Mouse (Mus musculus) midbrain, postnatal 0 days (tissue): ENCODE results near the gene Xpnpep1. TPM values are rescaled to one million over a fixed set of nuclear protein-coding genes. Genes with fewer than 3 reads are reported as not detected.

Source experiments
- ATAC-seq: fragments of 200-750 bp; cut with Nextera tagmentation; 2 replicates; pipeline ENCODE4 v1.8.0; 2017; ENCODE audit warnings: moderate number of reproducible peaks, mild to moderate bottlenecking, moderate TSS enrichment, moderate library complexity; ENCODE audit not compliant: low FRiP score
- DNase-seq: peaks from one replicate; pipeline ENCODE4 v3.0.0-alpha.2; 2015; ENCODE audit warnings: low spot score
- H3K27ac ChIP-seq: fragments of 300-500 bp; sonication (generic); 2 replicates; pipeline ENCODE4 v1.5.1; 2014; ENCODE audit warnings: low read depth, mild to moderate bottlenecking, low read length, mixed read lengths
- H3K27me3 ChIP-seq: fragments of 300-500 bp; sonication (generic); 2 replicates; pipeline ENCODE4 v1.6.1; 2014; ENCODE audit warnings: low read length, control low read depth, mixed read lengths; ENCODE audit not compliant: insufficient read depth
- H3K36me3 ChIP-seq: fragments of 300-500 bp; sonication (generic); 2 replicates; pipeline ENCODE4 v1.6.1; 2014; ENCODE audit warnings: low read length, control low read depth, mixed read lengths; ENCODE audit not compliant: insufficient read depth
- H3K4me1 ChIP-seq: fragments of 300-500 bp; sonication (generic); 2 replicates; pipeline ENCODE4 v1.6.1; 2014; ENCODE audit warnings: mild to moderate bottlenecking, control low read depth, antibody characterized with exemption, low read length, mixed read lengths; ENCODE audit not compliant: insufficient read depth
- H3K4me2 ChIP-seq: fragments of 300-500 bp; sonication (generic); 2 replicates; pipeline ENCODE4 v1.6.1; 2014; ENCODE audit warnings: low read depth, mild to moderate bottlenecking, low read length, mixed read lengths; ENCODE audit not compliant: poor library complexity, severe bottlenecking
- H3K4me3 ChIP-seq: fragments of 300-500 bp; sonication (generic); 2 replicates; pipeline ENCODE4 v1.5.1; 2014; ENCODE audit warnings: low read depth, mild to moderate bottlenecking, low read length, moderate library complexity
- H3K9ac ChIP-seq: fragments of 300-500 bp; sonication (generic); replicated peaks from 2 replicates; pipeline ENCODE4 v1.6.1; 2014; ENCODE audit warnings: mild to moderate bottlenecking, low read length, moderate library complexity, mixed read lengths; ENCODE audit not compliant: poor library complexity, severe bottlenecking
- H3K9me3 ChIP-seq: fragments of 300-500 bp; sonication (generic); 2 replicates; pipeline ENCODE4 v1.6.1; 2016; ENCODE audit warnings: low read length, control low read depth
- CTCF ChIP-seq: IDR thresholded peaks from 2 replicates; pipeline ENCODE4 v1.5.1; 2016; ENCODE audit warnings: antibody characterized with exemption, mild to moderate bottlenecking
- WGBS: fragments of 180-500 bp; shearing (Covaris S2); extraction: QIAGEN DNeasy Blood & Tissue Kit; methylation state at CpG from one replicate; pipeline ENCODE4 v1.1.7; 2014; 5-methylcytosine and 5-hydroxymethylcytosine counted together
- polyA plus RNA-seq: library from polyadenylated mRNA; unstranded; fragments of >200 nt; fragmentation: Nextera tagmentation; extraction: Ambion mirVana; gene quantifications from 2 replicates; pipeline ENCODE4 v1.2.1, GENCODE M21; 2015
- total RNA-seq: library from RNA; depleted of rRNA; stranded (reverse); fragments of >200 nt; gene quantifications from 2 replicates; pipeline ENCODE4 v1.2.3, GENCODE M21; 2014

The Xpnpep1 gene
- total and polyA plus RNA-seq, 2 experiments from 2014 or later: 91.0 to 110 TPM

GRCm38 (mm10) chr19:53022037-53022614 is 17.9 kb downstream of the Xpnpep1 start:
- H3K36me3 ChIP-seq: peaks cover 7% of the 10 kb centered on the region
- H3K27ac ChIP-seq: no peak overlapping the region
- TF ChIP-seq CTCF: no peak
- no peak for ATAC-seq
- no peaks in the 10 kb centered on the region for H3K9me3 ChIP-seq
- H3K4me1 ChIP-seq: no peaks in the 10 kb centered on the region
- no peak overlapping the region for H3K4me3 ChIP-seq
- no peaks in the 10 kb centered on the region for H3K27me3 ChIP-seq
- H3K9ac ChIP-seq: no peak overlapping the region
- 85% methylated on average over 8 of the region's 8 CpGs for WGBS
- no peak for DNase-seq
- H3K4me2 ChIP-seq: no peak overlapping the region

- Histone ChIP-seq H3K9ac (no peak overlapping the region), H3K4me3 (no peak overlapping the region), H3K27ac (no peak overlapping the region), H3K27me3 (no peaks in the 10 kb centered on the region), H3K4me2 (no peak overlapping the region), H3K36me3 (peaks cover 7% of the 10 kb centered on the region), H3K9me3 (no peaks in the 10 kb centered on the region), H3K4me1 (no peaks in the 10 kb centered on the region)
- no peak for TF ChIP-seq CTCF
- ATAC-seq (no peak), DNase-seq (no peak)
- 88% methylated on average over 10 of the region's 10 CpGs for WGBS
Observed at GRCm38 (mm10) chr19:53021537-53021936, 18.5 kb downstream of the Xpnpep1 start.

DNA sequence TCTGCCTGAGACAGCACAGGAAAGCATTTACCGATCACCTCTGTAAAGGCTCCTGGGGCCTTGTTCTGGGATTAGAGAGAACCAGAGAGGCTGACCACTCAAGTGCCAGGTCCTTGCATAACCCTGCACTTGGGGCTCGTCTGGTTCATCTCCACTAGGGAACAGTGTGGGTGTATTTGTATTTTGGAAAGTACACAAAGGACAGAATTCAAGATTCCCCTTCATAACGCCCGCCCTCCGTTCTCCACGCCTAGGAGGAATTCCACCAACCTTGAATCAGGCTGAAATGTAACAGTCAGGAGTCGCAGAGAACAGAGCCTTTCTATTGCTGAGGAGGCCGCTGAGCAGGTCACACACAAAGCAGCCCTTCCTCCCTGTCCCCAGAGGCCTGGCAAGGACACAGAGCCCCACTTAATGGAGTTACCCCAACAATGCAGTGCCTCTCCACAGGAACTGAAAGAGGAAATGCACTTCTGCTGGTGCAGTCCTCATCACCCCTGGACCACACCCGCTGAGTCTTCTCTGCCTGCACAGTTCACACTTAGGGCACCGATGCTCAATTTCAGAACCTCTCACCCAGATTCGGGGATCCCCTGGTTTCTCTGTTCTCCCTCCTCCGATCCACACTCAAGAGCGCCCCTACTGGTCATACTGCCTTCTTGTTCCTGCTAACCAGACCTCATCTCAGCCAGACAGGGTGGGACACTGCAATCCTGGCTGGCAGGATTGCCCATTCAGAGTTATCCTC is 20.1 kb downstream of the Xpnpep1 start:
- Histone ChIP-seq H3K27ac (0 out of 2 replicates have a peak overlapping the region, but pooled peaks have one; percentile 1), H3K4me1 (no peaks in the 10 kb centered on the region), H3K4me2 (no peak overlapping the region), H3K27me3 (no peaks in the 10 kb centered on the region), H3K36me3 (peaks cover 3% of the 10 kb centered on the region), H3K4me3 (no peak overlapping the region), H3K9ac (no peak overlapping the region), H3K9me3 (no peaks in the 10 kb centered on the region)
- TF ChIP-seq CTCF: peak; percentile 75
- 0 out of 2 replicates have a peak, but pooled peaks have one; percentile 34 for ATAC-seq
- DNase-seq: peak; percentile 64
- WGBS: 68% methylated on average over 13 of the region's 13 CpGs

- WGBS: 91% methylated on average over 9 of the region's 9 CpGs
- no peak overlapping the region for H3K4me2 ChIP-seq
- DNase-seq (no peak), ATAC-seq (no peak)
- H3K27ac ChIP-seq: no peak overlapping the region
- H3K4me1 ChIP-seq: no peaks in the 10 kb centered on the region
- no peak overlapping the region for H3K4me3 ChIP-seq
- no peak overlapping the region for H3K9ac ChIP-seq
- peaks cover 10% of the 10 kb centered on the region; the same call in 1 of the 2 replicates for H3K36me3 ChIP-seq
- TF ChIP-seq CTCF: no peak
- H3K9me3 ChIP-seq: no peaks in the 10 kb centered on the region
- H3K27me3 ChIP-seq: no peaks in the 10 kb centered on the region
Observed at GRCm38 (mm10) chr19:53017954-53018353, 22.1 kb downstream of the Xpnpep1 start.

DNA sequence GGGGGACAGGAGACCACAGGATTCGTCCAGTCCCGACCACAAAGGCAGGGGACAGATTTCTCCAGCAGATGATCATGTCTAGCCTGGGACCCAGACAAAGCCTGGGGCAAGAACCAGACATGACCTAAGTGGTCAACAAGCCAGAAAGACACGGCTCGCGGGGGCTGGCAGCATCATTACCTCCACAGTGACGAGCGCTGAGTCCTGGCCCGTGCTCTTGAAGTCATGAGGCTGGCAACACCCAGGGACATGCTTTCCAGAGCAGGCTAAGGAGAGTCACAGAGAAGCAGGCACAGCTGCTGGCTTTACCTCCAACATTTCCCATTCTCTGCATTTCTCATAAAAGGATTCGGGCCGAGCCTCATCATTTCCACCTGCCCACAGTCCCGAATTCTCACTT is 22.8 kb downstream of the Xpnpep1 start:
- Histone ChIP-seq H3K4me2 (no peak overlapping the region), H3K4me1 (no peaks in the 10 kb centered on the region), H3K9ac (no peak overlapping the region), H3K4me3 (no peak overlapping the region), H3K36me3 (peaks cover 8% of the 10 kb centered on the region; the same call in 1 of the 2 replicates), H3K27ac (no peak overlapping the region), H3K9me3 (no peaks in the 10 kb centered on the region), H3K27me3 (no peaks in the 10 kb centered on the region)
- DNase-seq: no peak
- ATAC-seq: no peak
- TF ChIP-seq CTCF: no peak
- WGBS: 88% methylated on average over 11 of the region's 11 CpGs
